Mouse (Mus musculus) lung, adult 2 months (tissue): Measurements from ENCODE around the gene Elmo1. TPM values are rescaled to one million over a fixed set of nuclear protein-coding genes. Genes with fewer than 3 reads are reported as not detected.

Source experiments
- DNase-seq: peaks from one replicate; pipeline ENCODE4 v3.0.0; 2022
- H3K4me1 ChIP-seq: fragments of 200-500 bp; 2 replicates; pipeline ENCODE4 v1.6.1; 2011; ENCODE audit warnings: low read length; ENCODE audit not compliant: control insufficient read depth, insufficient read depth
- H3K4me3 ChIP-seq: fragments of 200-500 bp; replicated peaks from 2 replicates; pipeline ENCODE3; 2011; ENCODE audit warnings: low read depth, mild to moderate bottlenecking, control low read depth, low read length; ENCODE audit errors: extremely low read depth
- CTCF ChIP-seq: fragments of 200-500 bp; IDR thresholded peaks from 2 replicates; pipeline ENCODE4 v1.5.1; 2011; ENCODE audit warnings: mild to moderate bottlenecking, low read length, control low read depth; ENCODE audit not compliant: insufficient read depth
- POLR2A ChIP-seq: fragments of 200-500 bp; IDR thresholded peaks from 2 replicates; pipeline ENCODE4 v1.6.1; 2011; ENCODE audit warnings: low read depth, mild to moderate bottlenecking, control low read depth, low read length, borderline replicate concordance; ENCODE audit errors: extremely low read depth
- WGBS: fragments of 180-500 bp; shearing (Covaris S2); methylation state at CpG from one replicate; pipeline ENCODE4 v1.1.7; 2018; 5-methylcytosine and 5-hydroxymethylcytosine counted together
- polyA plus RNA-seq: library from polyadenylated mRNA; depleted of rRNA; stranded (reverse); fragments of >200 nt; gene quantifications from 2 replicates; pipeline ENCODE4 v1.2.3, GENCODE M21; 2012

The Elmo1 gene
- polyA plus RNA-seq, 1 experiment = 28.3 TPM

GRCm38 (mm10) chr13:20556739-20557138 is 466.3 kb downstream of the Elmo1 start:
- TF ChIP-seq POLR2A = no peak
- TF ChIP-seq CTCF = no peak
- Histone ChIP-seq H3K4me1 (no peaks in the 10 kb centered on the region), H3K4me3 (no peak overlapping the region)
- 88% methylated on average over 10 of the region's 10 CpGs for WGBS
- DNase-seq = no peak

DNA sequence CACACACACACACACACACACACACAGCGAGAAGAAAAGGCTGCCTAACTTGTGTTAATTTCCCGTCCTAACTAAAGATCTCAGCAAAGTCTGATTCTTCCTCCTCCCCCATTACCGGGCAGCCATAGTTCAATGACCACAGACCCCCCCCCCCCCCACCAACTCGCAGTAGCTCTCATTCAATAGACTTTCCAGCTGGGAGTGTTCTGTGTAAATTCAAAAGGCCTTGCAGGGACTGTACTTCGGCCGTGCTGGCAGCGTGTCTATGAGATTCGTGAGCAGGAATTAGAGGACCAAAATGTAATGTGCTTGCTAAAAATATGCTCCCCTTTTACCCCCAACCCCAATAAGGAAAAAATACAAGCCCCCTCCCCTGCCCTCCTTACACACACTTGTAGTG is 466.8 kb downstream of the Elmo1 start:
- no peak for TF ChIP-seq POLR2A
- no peak for TF ChIP-seq CTCF
- no peaks in the 10 kb centered on the region for H3K4me1 ChIP-seq
- no peak overlapping the region for H3K4me3 ChIP-seq
- DNase-seq = no peak
- WGBS = 87% methylated on average over 8 of the region's 8 CpGs

- H3K4me1 ChIP-seq = no peaks in the 10 kb centered on the region
- no peak overlapping the region for H3K4me3 ChIP-seq
- no peak for DNase-seq
- TF ChIP-seq CTCF (no peak), POLR2A (no peak)
- 94% methylated on average over 2 of the region's 2 CpGs for WGBS
Measured at GRCm38 (mm10) chr13:20558376-20558775, 468.0 kb downstream of the Elmo1 start.

DNA sequence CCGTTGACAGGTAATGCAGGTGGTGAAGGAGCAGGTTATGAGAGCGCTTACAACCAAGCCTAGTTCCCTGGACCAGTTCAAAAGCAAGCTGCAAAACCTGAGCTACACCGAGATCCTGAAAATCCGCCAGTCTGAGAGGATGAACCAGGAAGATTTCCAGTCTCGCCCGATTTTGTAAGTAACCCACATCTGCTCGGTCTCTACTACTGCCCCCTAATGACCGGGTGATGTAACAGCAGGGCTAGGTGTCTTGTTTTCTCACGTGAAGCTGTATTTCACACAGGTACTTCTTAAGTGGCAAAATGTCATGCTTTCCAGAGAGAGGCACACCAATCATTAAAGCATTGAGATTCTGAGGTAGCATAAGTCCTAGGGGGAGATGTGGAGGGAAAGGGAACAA is 474.0 kb downstream of the Elmo1 start:
- TF ChIP-seq POLR2A = no peak
- TF ChIP-seq CTCF = 0 out of 2 replicates have a peak, but pooled peaks have one; percentile 22
- Histone ChIP-seq H3K4me1 (no peaks in the 10 kb centered on the region), H3K4me3 (no peak overlapping the region)
- WGBS = 85% methylated on average over 9 of the region's 9 CpGs
- DNase-seq = no peak

- H3K4me3 ChIP-seq = no peak overlapping the region
- no peak for DNase-seq
- TF ChIP-seq CTCF (no peak), POLR2A (no peak)
- WGBS = 86% methylated on average over 2 of the region's 2 CpGs
- H3K4me1 ChIP-seq = no peaks in the 10 kb centered on the region
Measured at GRCm38 (mm10) chr13:20575186-20575585, 484.8 kb downstream of the Elmo1 start.

DNA sequence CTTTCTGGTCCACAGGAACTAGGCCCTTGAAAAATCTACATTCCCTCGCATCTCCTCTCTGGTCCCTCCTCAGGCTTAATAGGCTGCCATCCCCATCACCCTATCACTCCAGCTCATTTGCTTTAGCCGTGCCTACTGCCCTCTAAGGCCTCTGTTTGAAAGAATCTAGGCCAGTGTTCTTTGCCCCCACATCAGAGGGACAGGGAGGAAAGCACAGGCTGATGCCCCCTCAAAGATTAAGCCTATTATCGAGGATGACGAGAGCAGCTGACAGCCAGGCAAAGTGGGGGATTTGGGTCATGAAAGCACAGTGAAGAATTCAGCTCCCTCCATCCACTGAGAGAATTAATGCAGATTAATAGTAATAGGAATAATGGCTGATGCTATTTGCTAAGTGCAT is 495.5 kb downstream of the Elmo1 start:
- DNase-seq = no peak
- 73% methylated on average over 4 of the region's 4 CpGs for WGBS
- Histone ChIP-seq H3K4me1 (no peaks in the 10 kb centered on the region), H3K4me3 (no peak overlapping the region)
- TF ChIP-seq POLR2A = no peak
- no peak for TF ChIP-seq CTCF

DNA sequence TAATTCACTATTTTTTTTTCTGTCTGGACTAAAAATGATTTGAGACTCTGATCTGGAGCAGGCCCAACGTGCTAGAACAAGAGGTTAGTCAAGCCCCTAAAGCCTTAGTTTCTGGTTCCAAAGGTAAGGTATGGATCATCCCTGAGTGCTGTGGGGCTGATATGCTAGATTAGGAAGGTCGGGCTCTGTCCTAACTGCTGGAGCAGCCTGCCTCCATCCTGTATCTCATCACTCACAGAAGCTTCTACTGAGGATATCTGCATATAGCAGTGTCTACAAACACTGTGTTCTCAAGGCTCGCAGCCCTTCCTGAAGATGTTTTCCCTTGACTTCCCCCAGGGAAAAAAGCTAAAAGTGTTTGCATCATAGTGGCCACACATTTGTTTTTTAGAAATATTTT is 496.1 kb downstream of the Elmo1 start:
- no peak for TF ChIP-seq POLR2A
- no peak for TF ChIP-seq CTCF
- Histone ChIP-seq H3K4me3 (no peak overlapping the region), H3K4me1 (no peaks in the 10 kb centered on the region)
- WGBS = 65% methylated on average over 3 of the region's 3 CpGs
- no peak for DNase-seq

DNA sequence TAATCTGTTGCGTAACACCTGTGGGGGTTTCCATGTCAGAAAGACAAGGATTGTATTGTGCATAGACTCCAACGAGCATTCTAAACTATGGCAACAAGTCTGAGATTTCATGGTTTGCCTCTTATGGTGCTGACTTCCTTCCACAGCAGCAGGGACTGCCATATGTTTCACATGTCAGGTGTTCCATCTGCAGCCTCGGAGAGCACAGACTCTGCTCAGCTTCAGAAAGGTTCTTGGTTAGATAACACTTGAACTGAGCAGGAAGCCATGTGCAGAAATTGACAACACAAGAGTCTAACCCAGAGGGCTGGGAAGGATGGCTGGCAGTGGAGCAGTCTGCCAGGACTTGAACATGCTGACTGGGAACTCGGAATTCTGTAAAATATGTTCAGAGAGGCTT is 500.6 kb downstream of the Elmo1 start:
- 80% methylated on average over 4 of the region's 4 CpGs for WGBS
- DNase-seq = no peak
- no peak for TF ChIP-seq POLR2A
- no peak for TF ChIP-seq CTCF
- H3K4me3 ChIP-seq = no peak overlapping the region
- no peaks in the 10 kb centered on the region for H3K4me1 ChIP-seq

GRCm38 (mm10) chr13:20597307-20597706 is 506.9 kb downstream of the Elmo1 start:
- no peak for DNase-seq
- 0 out of 2 replicates have a peak, but pooled peaks cover 6% of the 10 kb centered on the region for H3K4me1 ChIP-seq
- 56% methylated on average over 5 of the region's 5 CpGs for WGBS
- no peak for TF ChIP-seq POLR2A
- TF ChIP-seq CTCF = no peak
- no peak overlapping the region for H3K4me3 ChIP-seq

GRCm38 (mm10) chr13:20598618-20599017 is 508.2 kb downstream of the Elmo1 start:
- H3K4me3 ChIP-seq = no peak overlapping the region
- TF ChIP-seq POLR2A (no peak), CTCF (no peak)
- 83% methylated on average over 3 of the region's 3 CpGs for WGBS
- DNase-seq = no peak
- 0 out of 2 replicates have a peak, but pooled peaks cover 6% of the 10 kb centered on the region for H3K4me1 ChIP-seq

GRCm38 (mm10) chr13:20600246-20600645 is 509.9 kb downstream of the Elmo1 start:
- Histone ChIP-seq H3K4me3 (no peak overlapping the region), H3K4me1 (0 out of 2 replicates have a peak, but pooled peaks cover 6% of the 10 kb centered on the region)
- 59% methylated on average over 6 of the region's 6 CpGs for WGBS
- DNase-seq = no peak
- no peak for TF ChIP-seq CTCF
- no peak for TF ChIP-seq POLR2A
